Mouse (Mus musculus) limb, embryonic 13.5 days (tissue): ENCODE data around the gene Grap2. TPM values are rescaled to one million over a fixed set of nuclear protein-coding genes. Genes with fewer than 3 reads are reported as not detected.

Experiments
- ATAC-seq: fragments of 200-750 bp; cut with Nextera tagmentation; 2 replicates; pipeline ENCODE4 v1.8.0; 2017; ENCODE audit warnings: low read depth, moderate number of reproducible peaks, moderate TSS enrichment; ENCODE audit not compliant: low FRiP score
- H3K27ac ChIP-seq: fragments of 300-500 bp; sonication (generic); 2 replicates; pipeline ENCODE4 v1.5.1; 2015; ENCODE audit warnings: inconsistent platforms, mild to moderate bottlenecking, moderate library complexity
- H3K27me3 ChIP-seq: fragments of 300-500 bp; sonication (generic); 2 replicates; pipeline ENCODE4 v1.6.1; 2015; ENCODE audit warnings: mild to moderate bottlenecking, inconsistent platforms
- H3K36me3 ChIP-seq: fragments of 300-500 bp; sonication (generic); 2 replicates; pipeline ENCODE4 v1.6.1; 2015; ENCODE audit warnings: inconsistent platforms, mild to moderate bottlenecking, moderate library complexity
- H3K4me1 ChIP-seq: fragments of 300-500 bp; sonication (generic); 2 replicates; pipeline ENCODE4 v1.6.1; 2015; ENCODE audit warnings: inconsistent platforms
- H3K4me2 ChIP-seq: fragments of 300-500 bp; sonication (generic); replicated peaks from 2 replicates; pipeline ENCODE4 v1.6.1; 2015; ENCODE audit warnings: inconsistent platforms, mild to moderate bottlenecking, moderate library complexity
- H3K4me3 ChIP-seq: fragments of 300-500 bp; sonication (generic); 2 replicates; pipeline ENCODE4 v1.5.1; 2015; ENCODE audit warnings: moderate library complexity, mild to moderate bottlenecking, inconsistent platforms
- H3K9ac ChIP-seq: fragments of 300-500 bp; sonication (generic); 2 replicates; pipeline ENCODE4 v1.6.1; 2015; ENCODE audit warnings: mild to moderate bottlenecking, inconsistent platforms
- H3K9me3 ChIP-seq: fragments of 300-500 bp; sonication (generic); 2 replicates; pipeline ENCODE4 v1.6.1; 2016; ENCODE audit warnings: inconsistent platforms
- WGBS: fragments of 180-500 bp; shearing (Covaris S2); methylation state at CpG from one replicate; pipeline ENCODE4 v1.1.7; 2015; 5-methylcytosine and 5-hydroxymethylcytosine counted together
- polyA plus RNA-seq: library from polyadenylated mRNA; unstranded; fragments of >200 nt; fragmentation: Nextera tagmentation; extraction: Ambion mirVana; gene quantifications from 2 replicates; pipeline ENCODE4 v1.2.1, GENCODE M21; 2015

Gene Grap2
- polyA plus RNA-seq, 1 experiment from 2014 or later, result 0.93 TPM

- no peak overlapping the region for H3K27ac ChIP-seq
- 15% methylated on average over 5 of the region's 5 CpGs for WGBS
- peaks cover 18% of the 10 kb centered on the region; the same call in 1 of the 2 replicates for H3K4me1 ChIP-seq
- H3K9ac ChIP-seq, result no peak overlapping the region
- no peaks in the 10 kb centered on the region for H3K36me3 ChIP-seq
- H3K9me3 ChIP-seq, result no peaks in the 10 kb centered on the region
- no peak overlapping the region for H3K4me3 ChIP-seq
- H3K4me2 ChIP-seq, result no peak overlapping the region
- H3K27me3 ChIP-seq, result peaks cover 25% of the 10 kb centered on the region
- no peak for ATAC-seq
These were observed 41.5 kb downstream of the Grap2 start for GRCm38 (mm10) chr15:80613904-80614303.

GRCm38 (mm10) chr15:80614500-80615289 lies 42.3 kb downstream of the Grap2 start:
- Histone ChIP-seq H3K4me1 (peaks cover 18% of the 10 kb centered on the region; the same call in 1 of the 2 replicates), H3K4me3 (no peak overlapping the region), H3K27me3 (peaks cover 25% of the 10 kb centered on the region), H3K36me3 (no peaks in the 10 kb centered on the region), H3K27ac (no peak overlapping the region), H3K9ac (no peak overlapping the region), H3K9me3 (no peaks in the 10 kb centered on the region), H3K4me2 (no peak overlapping the region)
- 63% methylated on average over 18 of the region's 18 CpGs for WGBS
- no peak for ATAC-seq

GRCm38 (mm10) chr15:80615290-80615570 lies 42.8 kb downstream of the Grap2 start:
- Histone ChIP-seq H3K4me2 (no peak overlapping the region), H3K27ac (no peak overlapping the region), H3K4me3 (no peak overlapping the region), H3K36me3 (no peaks in the 10 kb centered on the region), H3K9me3 (no peaks in the 10 kb centered on the region), H3K4me1 (peaks cover 18% of the 10 kb centered on the region; the same call in 1 of the 2 replicates), H3K9ac (no peak overlapping the region), H3K27me3 (peaks cover 26% of the 10 kb centered on the region)
- no peak for ATAC-seq
- 33% methylated on average over 2 of the region's 2 CpGs for WGBS

- H3K4me1 ChIP-seq, result peaks cover 18% of the 10 kb centered on the region; the same call in 1 of the 2 replicates
- H3K27ac ChIP-seq, result no peak overlapping the region
- no peaks in the 10 kb centered on the region for H3K36me3 ChIP-seq
- ATAC-seq, result no peak
- H3K9ac ChIP-seq, result no peak overlapping the region
- peaks cover 29% of the 10 kb centered on the region for H3K27me3 ChIP-seq
- no peak overlapping the region; the same call in 1 of the 2 replicates for H3K4me2 ChIP-seq
- no peaks in the 10 kb centered on the region for H3K9me3 ChIP-seq
- 5% methylated on average over 17 of the region's 17 CpGs for WGBS
- H3K4me3 ChIP-seq, result no peak overlapping the region
These were observed 43.4 kb downstream of the Grap2 start for GRCm38 (mm10) chr15:80615636-80616383.

GRCm38 (mm10) chr15:80617839-80618238 lies 45.4 kb downstream of the Grap2 start:
- Histone ChIP-seq H3K9me3 (no peaks in the 10 kb centered on the region), H3K9ac (no peak overlapping the region), H3K4me2 (no peak overlapping the region), H3K27me3 (peaks cover 34% of the 10 kb centered on the region), H3K27ac (no peak overlapping the region), H3K4me1 (peaks cover 21% of the 10 kb centered on the region; the same call in 1 of the 2 replicates), H3K4me3 (no peak overlapping the region), H3K36me3 (no peaks in the 10 kb centered on the region)
- ATAC-seq, result no peak
- WGBS, result 52% methylated on average over 2 of the region's 2 CpGs

GRCm38 (mm10) chr15:80619166-80619565 lies 46.8 kb downstream of the Grap2 start:
- WGBS, result 79% methylated on average over 5 of the region's 5 CpGs
- Histone ChIP-seq H3K36me3 (no peaks in the 10 kb centered on the region), H3K4me3 (no peak overlapping the region), H3K9me3 (no peaks in the 10 kb centered on the region), H3K27me3 (peaks cover 34% of the 10 kb centered on the region), H3K4me1 (peaks cover 14% of the 10 kb centered on the region; the same call in 1 of the 2 replicates), H3K9ac (no peak overlapping the region), H3K27ac (no peak overlapping the region), H3K4me2 (no peak overlapping the region)
- no peak for ATAC-seq

- Histone ChIP-seq H3K9ac (no peak overlapping the region), H3K27me3 (peaks cover 29% of the 10 kb centered on the region), H3K4me1 (peaks cover 14% of the 10 kb centered on the region; the same call in 1 of the 2 replicates), H3K36me3 (no peaks in the 10 kb centered on the region), H3K4me2 (no peak overlapping the region), H3K4me3 (no peak overlapping the region), H3K9me3 (no peaks in the 10 kb centered on the region), H3K27ac (no peak overlapping the region)
- no peak for ATAC-seq
- 75% methylated on average over 4 of the region's 4 CpGs for WGBS
These were observed 47.4 kb downstream of the Grap2 start for GRCm38 (mm10) chr15:80619786-80620185.

GRCm38 (mm10) chr15:80620371-80620770 lies 48.0 kb downstream of the Grap2 start:
- 72% methylated on average over 8 of the region's 8 CpGs for WGBS
- Histone ChIP-seq H3K4me2 (no peak overlapping the region), H3K4me3 (no peak overlapping the region), H3K9ac (no peak overlapping the region), H3K27ac (no peak overlapping the region), H3K9me3 (no peaks in the 10 kb centered on the region), H3K4me1 (peaks cover 10% of the 10 kb centered on the region; the same call in 1 of the 2 replicates), H3K27me3 (peaks cover 29% of the 10 kb centered on the region), H3K36me3 (no peaks in the 10 kb centered on the region)
- no peak for ATAC-seq

GRCm38 (mm10) chr15:80623171-80623837 lies 50.9 kb downstream of the Grap2 start:
- WGBS, result 63% methylated on average over 8 of the region's 8 CpGs

GRCm38 (mm10) chr15:80626472-80626871 lies 54.1 kb downstream of the Grap2 start:
- 49% methylated on average over 6 of the region's 6 CpGs for WGBS
- Histone ChIP-seq H3K36me3 (no peaks in the 10 kb centered on the region), H3K27ac (no peak overlapping the region), H3K9ac (no peak overlapping the region), H3K4me1 (peaks cover 8% of the 10 kb centered on the region), H3K4me2 (no peak overlapping the region), H3K27me3 (peaks cover 2% of the 10 kb centered on the region), H3K4me3 (no peak overlapping the region), H3K9me3 (no peaks in the 10 kb centered on the region)
- ATAC-seq, result no peak

More at GRCm38 (mm10) chr15:80623171-80623837, 50.9 kb downstream of the Grap2 start:
- Histone ChIP-seq H3K27ac (no peak overlapping the region), H3K36me3 (no peaks in the 10 kb centered on the region), H3K4me2 (no peak overlapping the region), H3K9ac (no peak overlapping the region), H3K9me3 (no peaks in the 10 kb centered on the region), H3K4me3 (no peak overlapping the region), H3K27me3 (peaks cover 9% of the 10 kb centered on the region), H3K4me1 (0 out of 2 replicates have a peak, but pooled peaks cover 3% of the 10 kb centered on the region)
- peak; percentile 36; the same call in 1 of the 2 replicates for ATAC-seq

- Histone ChIP-seq H3K27ac (no peak overlapping the region), H3K4me2 (no peak overlapping the region), H3K9me3 (no peaks in the 10 kb centered on the region), H3K9ac (no peak overlapping the region), H3K27me3 (no peaks in the 10 kb centered on the region), H3K4me1 (peaks cover 6% of the 10 kb centered on the region), H3K4me3 (no peak overlapping the region), H3K36me3 (no peaks in the 10 kb centered on the region)
- ATAC-seq, result no peak
- 61% methylated on average over 7 of the region's 7 CpGs for WGBS
These were observed 57.8 kb downstream of the Grap2 start for GRCm38 (mm10) chr15:80630147-80630546.

- no peaks in the 10 kb centered on the region for H3K36me3 ChIP-seq
- H3K9me3 ChIP-seq, result no peaks in the 10 kb centered on the region
- no peaks in the 10 kb centered on the region for H3K27me3 ChIP-seq
- 38% methylated on average over 14 of the region's 14 CpGs for WGBS
- no peak for ATAC-seq
- H3K4me3 ChIP-seq, result no peak overlapping the region
- H3K4me2 ChIP-seq, result peak overlapping the region; percentile 11; the same call in 1 of the 2 replicates
- no peak overlapping the region for H3K27ac ChIP-seq
- peaks cover 6% of the 10 kb centered on the region for H3K4me1 ChIP-seq
- H3K9ac ChIP-seq, result no peak overlapping the region
These were observed 58.3 kb downstream of the Grap2 start for GRCm38 (mm10) chr15:80630711-80631110.
